Mouse (Mus musculus) spleen, postnatal 4 days (tissue): ENCODE measurements around the gene Tmem114.
A peak's percentile ranks its signal among the peaks of the same experiment; 100 is the strongest.

Source experiments
- DNase-seq, 2 experiments: peaks; one replicate each; pipeline ENCODE4 v3.0.0; 2022; ENCODE audit warnings: low spot score in 2 of 2

Gene Tmem114

GRCm38 (mm10) chr16:8424971-8425330 is at the start of gene Tmem114:
TSS of gene Tmem114 (minus strand) at chr16:8425136.
- no peak for DNase-seq

GRCm38 (mm10) chr16:8470603-8471481 is 45.9 kb upstream of the Tmem114 start, which contains the start of gene Mettl22:
TSS of gene Mettl22 (plus strand) at chr16:8470788.
- peak; percentile 87 to 95 for DNase-seq

- DNase-seq = no peak
Measured at GRCm38 (mm10) chr16:8470132-8470531, 45.2 kb upstream of the Tmem114 start.

- peak; percentile 56 to 84 for DNase-seq
Measured at GRCm38 (mm10) chr16:8459098-8459497, 34.2 kb upstream of the Tmem114 start.

GRCm38 (mm10) chr16:8458391-8458790 is 33.5 kb upstream of the Tmem114 start:
- DNase-seq = no peak

GRCm38 (mm10) chr16:8455221-8455620 is 30.3 kb upstream of the Tmem114 start:
- DNase-seq = no peak

GRCm38 (mm10) chr16:8453301-8453700 is 28.4 kb upstream of the Tmem114 start:
- no peak for DNase-seq

GRCm38 (mm10) chr16:8446256-8446655 is 21.3 kb upstream of the Tmem114 start:
- no peak for DNase-seq

GRCm38 (mm10) chr16:8444911-8445310 is 20.0 kb upstream of the Tmem114 start:
- DNase-seq = no peak

- DNase-seq = no peak
Measured at GRCm38 (mm10) chr16:8432616-8433015, 7.7 kb upstream of the Tmem114 start.

- DNase-seq = no peak
Measured at GRCm38 (mm10) chr16:8429531-8429930, 4.6 kb upstream of the Tmem114 start.

- DNase-seq = no peak
Measured at GRCm38 (mm10) chr16:8425736-8426135, 800 bp upstream of the Tmem114 start.

GRCm38 (mm10) chr16:8424161-8424970 is 570 bp downstream of the Tmem114 start:
- peak in 1 of 2 experiments; percentile 52 for DNase-seq

GRCm38 (mm10) chr16:8423626-8424114 is 1.3 kb downstream of the Tmem114 start:
- no peak for DNase-seq

GRCm38 (mm10) chr16:8420842-8421241 is 4.1 kb downstream of the Tmem114 start:
- no peak for DNase-seq

- no peak for DNase-seq
Measured at GRCm38 (mm10) chr16:8420381-8420780, 4.6 kb downstream of the Tmem114 start.

- DNase-seq = no peak
Measured at GRCm38 (mm10) chr16:8419666-8420065, 5.3 kb downstream of the Tmem114 start.

GRCm38 (mm10) chr16:8418126-8418525 is 6.8 kb downstream of the Tmem114 start:
- DNase-seq = no peak

GRCm38 (mm10) chr16:8417011-8417720 is 7.8 kb downstream of the Tmem114 start:
- no peak for DNase-seq

GRCm38 (mm10) chr16:8415996-8416395 is 8.9 kb downstream of the Tmem114 start:
- DNase-seq = no peak

GRCm38 (mm10) chr16:8413441-8413840 is 11.5 kb downstream of the Tmem114 start:
- DNase-seq = no peak

- DNase-seq = no peak
Measured at GRCm38 (mm10) chr16:8412213-8412612, 12.7 kb downstream of the Tmem114 start.
